Mouse (Mus musculus): ENCODE data around the gene H2-Q6. TPM values are rescaled to one million over a fixed set of nuclear protein-coding genes. Genes with fewer than 3 reads are reported as not detected.
"Not testable (repeated sequence)": the region's sequence is repeated elsewhere in the genome, so short reads cannot be mapped to it uniquely, and the experiment has no call there.

Gene H2-Q6
- 2.5 and 3.1 TPM in 2 replicates for polyA plus RNA-seq (2014; fragmentation: Nextera tagmentation; extraction: Ambion mirVana)

- Histone ChIP-seq H3K4me2 (ENCODE audit: low read depth, severe bottlenecking) (peak within 1 kb of the TSS; percentile 68), H3K9ac (ENCODE audit: low read length) (peak within 1 kb of the TSS; percentile 38; the same call in 1 of the 2 replicates), H3K4me3 (ENCODE audit: low read depth, low read length) (peak within 1 kb of the TSS; percentile 30)
- WGBS = 2% methylated on average over 50 of the region's 66 CpGs
- not testable (repeated sequence) for H3K27me3 ChIP-seq (ENCODE audit: control insufficient read depth, insufficient read depth, low read length); H3K4me1 ChIP-seq (ENCODE audit: control insufficient read depth, insufficient read depth, low read length); H3K9me3 ChIP-seq (ENCODE audit: control insufficient read depth, low read length); H3K36me3 ChIP-seq (ENCODE audit: control insufficient read depth, insufficient read depth, low read length); H3K27ac ChIP-seq (replicated peaks; ENCODE audit: low read depth, low read length)
- peak; percentile 82 for DNase-seq (ENCODE audit: low spot score)
- peak; percentile 69 for ATAC-seq (ENCODE audit: insufficient number of reproducible peaks, low FRiP score, low TSS enrichment, low read depth)
Measured at GRCm38 (mm10) chr17:35424624-35425416, at the start of gene H2-Q6. Gene H2-Q6 (plus strand): TSS chr17:35424850.

- Histone ChIP-seq H3K9ac (ENCODE audit: low read length) (peak within 1 kb of the TSS; percentile 64), H3K27ac (replicated peaks; ENCODE audit: low read depth, low read length) (no peak within 1 kb of the TSS), H3K9me3 (ENCODE audit: control insufficient read depth, low read length) (no peaks in the 10 kb centered on the region), H3K36me3 (ENCODE audit: control insufficient read depth, insufficient read depth, low read length) (no peaks in the 10 kb centered on the region), H3K4me1 (ENCODE audit: control insufficient read depth, insufficient read depth, low read length) (no peaks in the 10 kb centered on the region), H3K4me2 (ENCODE audit: low read depth, severe bottlenecking) (peak within 1 kb of the TSS; percentile 90), H3K27me3 (ENCODE audit: control insufficient read depth, insufficient read depth, low read length) (no peaks in the 10 kb centered on the region), H3K4me3 (ENCODE audit: low read depth, low read length) (peak within 1 kb of the TSS; percentile 61)
- ATAC-seq (ENCODE audit: insufficient number of reproducible peaks, low FRiP score, low TSS enrichment, low read depth) (peak; percentile 88), DNase-seq (ENCODE audit: low spot score) (peak; percentile 90)
- under 1% methylated on average over 16 of the region's 16 CpGs for WGBS
Measured at GRCm38 (mm10) chr17:35379369-35379728, 45.3 kb upstream of the H2-Q6 start, which contains the start of gene H2-Q4. Gene H2-Q4 (plus strand): TSS chr17:35379617.

- Histone ChIP-seq H3K36me3 (ENCODE audit: control insufficient read depth, insufficient read depth, low read length) (no peaks in the 10 kb centered on the region), H3K9ac (ENCODE audit: low read length) (peak overlapping the region; percentile 64), H3K27me3 (ENCODE audit: control insufficient read depth, insufficient read depth, low read length) (no peaks in the 10 kb centered on the region), H3K4me3 (ENCODE audit: low read depth, low read length) (peak overlapping the region; percentile 61), H3K4me1 (ENCODE audit: control insufficient read depth, insufficient read depth, low read length) (no peaks in the 10 kb centered on the region), H3K9me3 (ENCODE audit: control insufficient read depth, low read length) (no peaks in the 10 kb centered on the region), H3K27ac (replicated peaks; ENCODE audit: low read depth, low read length) (no peak overlapping the region), H3K4me2 (ENCODE audit: low read depth, severe bottlenecking) (peak overlapping the region; percentile 90)
- DNase-seq (ENCODE audit: low spot score) (peak; percentile 61), ATAC-seq (ENCODE audit: insufficient number of reproducible peaks, low FRiP score, low TSS enrichment, low read depth) (peak; percentile 73)
- 1% methylated on average over 66 of the region's 70 CpGs for WGBS
Measured at GRCm38 (mm10) chr17:35379729-35380451, 44.8 kb upstream of the H2-Q6 start.

GRCm38 (mm10) chr17:35389796-35390195 lies 34.9 kb upstream of the H2-Q6 start:
- WGBS = 6% methylated on average over 7 of the region's 7 CpGs
- ATAC-seq (ENCODE audit: insufficient number of reproducible peaks, low FRiP score, low TSS enrichment, low read depth); H3K27me3 ChIP-seq (ENCODE audit: control insufficient read depth, insufficient read depth, low read length); H3K9me3 ChIP-seq (ENCODE audit: control insufficient read depth, low read length); H3K4me1 ChIP-seq (ENCODE audit: control insufficient read depth, insufficient read depth, low read length); H3K4me2 ChIP-seq (ENCODE audit: low read depth, severe bottlenecking); H3K36me3 ChIP-seq (ENCODE audit: control insufficient read depth, insufficient read depth, low read length); H3K4me3 ChIP-seq (ENCODE audit: low read depth, low read length); H3K9ac ChIP-seq (ENCODE audit: low read length); H3K27ac ChIP-seq (replicated peaks; ENCODE audit: low read depth, low read length): not testable (repeated sequence)
- DNase-seq (ENCODE audit: low spot score) = peak; percentile 76

- not testable (repeated sequence) for H3K36me3 ChIP-seq (ENCODE audit: control insufficient read depth, insufficient read depth, low read length); DNase-seq (ENCODE audit: low spot score); H3K4me1 ChIP-seq (ENCODE audit: control insufficient read depth, insufficient read depth, low read length); H3K9me3 ChIP-seq (ENCODE audit: control insufficient read depth, low read length); H3K9ac ChIP-seq (ENCODE audit: low read length); ATAC-seq (ENCODE audit: insufficient number of reproducible peaks, low FRiP score, low TSS enrichment, low read depth); H3K27me3 ChIP-seq (ENCODE audit: control insufficient read depth, insufficient read depth, low read length); H3K4me3 ChIP-seq (ENCODE audit: low read depth, low read length); H3K4me2 ChIP-seq (ENCODE audit: low read depth, severe bottlenecking); H3K27ac ChIP-seq (replicated peaks; ENCODE audit: low read depth, low read length)
- WGBS = 73% methylated on average over 2 of the region's 2 CpGs
Measured at GRCm38 (mm10) chr17:35392671-35393070, 32.0 kb upstream of the H2-Q6 start.

- Histone ChIP-seq H3K4me3 (ENCODE audit: low read depth, low read length) (peak overlapping the region; percentile 17; the same call in 1 of the 2 replicates), H3K4me2 (ENCODE audit: low read depth, severe bottlenecking) (peak overlapping the region; percentile 35)
- not testable (repeated sequence) for H3K27ac ChIP-seq (replicated peaks; ENCODE audit: low read depth, low read length); H3K9me3 ChIP-seq (ENCODE audit: control insufficient read depth, low read length); H3K4me1 ChIP-seq (ENCODE audit: control insufficient read depth, insufficient read depth, low read length); H3K36me3 ChIP-seq (ENCODE audit: control insufficient read depth, insufficient read depth, low read length); H3K27me3 ChIP-seq (ENCODE audit: control insufficient read depth, insufficient read depth, low read length); H3K9ac ChIP-seq (ENCODE audit: low read length)
- 3% methylated on average over 38 of the region's 75 CpGs for WGBS
- ATAC-seq (ENCODE audit: insufficient number of reproducible peaks, low FRiP score, low TSS enrichment, low read depth) = peak; percentile 78
- DNase-seq (ENCODE audit: low spot score) = peak; percentile 23
Measured at GRCm38 (mm10) chr17:35393864-35394800, 30.5 kb upstream of the H2-Q6 start.

- WGBS = 93% methylated on average over 2 of the region's 2 CpGs
- H3K9ac ChIP-seq (ENCODE audit: low read length); H3K36me3 ChIP-seq (ENCODE audit: control insufficient read depth, insufficient read depth, low read length); H3K27me3 ChIP-seq (ENCODE audit: control insufficient read depth, insufficient read depth, low read length); DNase-seq (ENCODE audit: low spot score); H3K4me1 ChIP-seq (ENCODE audit: control insufficient read depth, insufficient read depth, low read length); H3K4me2 ChIP-seq (ENCODE audit: low read depth, severe bottlenecking); ATAC-seq (ENCODE audit: insufficient number of reproducible peaks, low FRiP score, low TSS enrichment, low read depth); H3K9me3 ChIP-seq (ENCODE audit: control insufficient read depth, low read length); H3K27ac ChIP-seq (replicated peaks; ENCODE audit: low read depth, low read length); H3K4me3 ChIP-seq (ENCODE audit: low read depth, low read length): not testable (repeated sequence)
Measured at GRCm38 (mm10) chr17:35396956-35397355, 27.7 kb upstream of the H2-Q6 start.

- not testable (repeated sequence) for DNase-seq (ENCODE audit: low spot score); H3K4me2 ChIP-seq (ENCODE audit: low read depth, severe bottlenecking); H3K4me3 ChIP-seq (ENCODE audit: low read depth, low read length); H3K36me3 ChIP-seq (ENCODE audit: control insufficient read depth, insufficient read depth, low read length); ATAC-seq (ENCODE audit: insufficient number of reproducible peaks, low FRiP score, low TSS enrichment, low read depth); H3K9ac ChIP-seq (ENCODE audit: low read length); H3K27me3 ChIP-seq (ENCODE audit: control insufficient read depth, insufficient read depth, low read length); H3K27ac ChIP-seq (replicated peaks; ENCODE audit: low read depth, low read length); H3K9me3 ChIP-seq (ENCODE audit: control insufficient read depth, low read length); H3K4me1 ChIP-seq (ENCODE audit: control insufficient read depth, insufficient read depth, low read length)
- no CpG with 5 or more reads among the region's 1 CpGs for WGBS
Measured at GRCm38 (mm10) chr17:35413057-35413456, 11.6 kb upstream of the H2-Q6 start.

Measured in limb, embryonic 11.5 days (tissue).